Mouse (Mus musculus) 3T3-L1 (cell line): ENCODE measurements around the gene Klk1b21.
"Not testable (repeated sequence)": the region's sequence is repeated elsewhere in the genome, so short reads cannot be mapped to it uniquely, and the experiment has no call there.

Experiments
- DNase-seq: peaks from one replicate; pipeline ENCODE4 v3.0.0-alpha.2; 2015; ENCODE audit warnings: low read depth, low spot score

Klk1b21 gene

DNA sequence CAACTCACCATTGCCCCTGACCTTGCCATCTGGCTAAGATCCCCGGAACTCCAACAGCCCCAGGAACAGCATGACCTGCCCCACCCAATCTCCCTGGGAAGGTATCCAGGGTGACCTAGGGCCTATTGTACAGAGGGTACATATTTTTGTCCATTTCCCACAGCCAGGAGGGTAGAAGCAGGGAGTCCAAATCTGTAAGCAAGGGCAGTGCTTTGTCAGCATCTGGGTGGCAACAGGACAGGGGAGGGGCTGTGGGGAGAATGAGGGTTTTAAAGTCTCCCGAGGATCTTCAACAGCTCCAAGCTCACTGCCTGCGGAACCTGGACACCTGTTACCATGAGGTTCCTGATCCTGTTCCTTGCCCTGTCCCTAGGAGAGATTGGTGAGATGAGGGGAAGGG, at the start of gene Klk1b21:
Gene Klk1b21, plus strand, starts transcription at position 301 of the 400 bp plus-strand sequence.
- DNase-seq: not testable (repeated sequence)

DNA sequence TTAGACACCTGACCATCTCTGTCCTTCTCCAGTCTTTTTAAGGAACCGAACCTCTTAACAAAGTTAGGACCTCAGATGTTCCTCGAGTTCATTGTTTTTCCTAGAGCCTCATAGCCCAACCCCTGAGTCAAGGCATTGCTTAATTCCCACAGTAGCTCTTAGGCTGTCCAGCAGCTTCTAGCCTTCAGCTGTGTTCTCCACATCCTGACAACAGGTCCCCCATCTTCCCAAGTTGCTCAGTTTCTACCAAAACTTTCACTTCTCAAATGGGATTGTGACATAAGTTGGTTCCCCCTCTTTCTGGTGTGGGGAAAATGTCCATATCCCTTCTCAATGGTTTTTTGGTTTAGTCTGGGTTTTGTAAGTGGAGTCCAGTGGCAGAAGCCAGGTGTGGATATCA, 30.0 kb upstream of the Klk1b21 start:
- DNase-seq: no peak

DNA sequence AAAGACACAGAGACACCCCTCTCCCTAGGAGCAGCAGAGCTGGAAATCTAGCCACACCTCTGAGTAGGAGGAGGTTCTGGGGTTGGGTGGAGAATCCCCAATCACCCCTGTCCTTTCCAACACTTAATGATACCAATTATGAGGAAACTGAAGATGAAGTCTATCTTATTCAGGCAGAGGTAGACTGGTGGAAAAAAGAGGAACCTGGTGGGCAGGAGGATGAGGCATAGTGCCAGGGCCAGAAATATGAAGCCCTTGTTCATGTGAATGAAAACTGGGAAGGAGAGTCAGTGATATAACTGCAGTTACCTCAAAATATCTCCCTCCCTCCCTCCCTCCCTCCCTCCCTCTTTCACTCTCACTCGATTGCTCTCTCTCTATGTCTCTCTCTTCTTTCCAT, 24.4 kb upstream of the Klk1b21 start:
- no peak for DNase-seq

DNA sequence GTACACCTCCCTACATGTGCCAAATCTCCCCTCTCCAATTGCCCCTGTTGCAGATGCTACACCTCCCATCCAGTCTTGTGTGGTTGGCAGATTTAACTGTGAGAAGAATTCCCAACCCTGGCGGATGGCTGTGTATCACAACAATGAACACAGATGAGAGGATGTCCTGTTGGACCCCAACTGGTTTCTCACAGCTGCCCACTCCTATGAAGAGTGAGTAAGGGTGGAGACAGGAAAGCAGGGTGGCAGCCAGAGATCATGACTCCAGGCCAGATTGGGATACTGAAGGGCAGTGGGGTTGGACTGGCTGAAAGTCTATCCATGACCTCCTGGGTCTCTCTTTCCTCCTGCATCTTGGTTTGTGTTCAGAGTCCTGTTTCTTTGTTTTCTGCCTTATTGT, 6.0 kb upstream of the Klk1b21 start:
- no peak for DNase-seq

DNA sequence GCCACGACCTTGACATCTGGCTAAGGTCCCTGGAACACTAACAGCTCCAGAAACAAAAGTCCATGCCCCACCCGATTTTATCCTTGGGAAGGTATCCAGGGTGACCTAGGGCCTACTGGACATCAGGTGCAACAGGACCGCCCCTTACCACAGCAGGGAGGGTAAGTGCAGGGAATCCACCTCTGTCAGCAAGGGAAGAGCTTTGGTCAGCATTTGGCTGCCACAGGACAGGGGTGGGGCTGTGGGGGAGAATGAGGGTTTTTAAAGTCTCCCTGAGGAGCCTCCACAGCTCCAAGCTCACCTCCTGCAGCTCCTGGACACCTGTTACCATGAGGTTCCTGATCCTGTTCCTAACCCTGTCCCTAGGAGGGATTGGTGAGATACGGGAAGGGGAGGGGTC, 10.2 kb downstream of the Klk1b21 start, which contains the start of gene Klk1b22:
Gene Klk1b22, plus strand, starts transcription at position 301 of the 400 bp plus-strand sequence.
- no peak for DNase-seq

DNA sequence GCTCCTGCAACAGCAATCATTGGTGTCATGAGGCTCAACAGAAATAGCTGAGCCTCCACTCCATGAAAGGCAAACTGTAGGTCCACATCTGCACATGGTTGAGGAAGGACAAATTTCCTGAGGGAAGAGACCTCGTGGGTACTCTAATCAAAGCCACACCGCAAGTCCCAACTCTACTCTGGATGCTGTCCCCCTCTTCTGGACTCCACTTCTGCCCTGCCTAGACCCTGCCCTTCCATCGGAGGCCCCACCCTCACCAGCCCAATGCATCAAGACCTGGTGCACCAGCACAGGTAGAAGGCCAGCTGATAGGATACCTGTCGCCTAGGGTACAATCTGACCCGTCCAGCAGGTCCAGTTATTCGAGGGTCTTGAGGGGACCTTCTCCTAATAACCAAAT, 21.3 kb downstream of the Klk1b21 start:
- no peak for DNase-seq

DNA sequence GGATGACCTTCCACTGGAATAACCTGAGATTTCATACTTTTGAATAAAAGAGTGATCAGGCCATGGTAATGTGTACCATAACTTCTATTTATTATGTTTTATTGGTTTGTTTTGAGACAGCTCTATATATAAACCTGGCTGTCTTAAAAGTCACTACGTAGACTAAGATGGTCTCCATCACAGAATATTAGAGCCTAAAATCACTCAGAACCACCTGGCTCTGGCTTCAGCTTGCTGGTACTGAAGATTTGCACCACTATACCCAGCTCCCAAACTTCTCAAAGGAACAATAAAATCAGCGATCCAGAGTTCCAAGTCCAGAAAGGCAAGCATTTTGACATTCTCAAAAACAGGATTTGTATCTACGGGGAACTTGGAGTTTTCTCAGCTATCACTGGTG, 34.3 kb downstream of the Klk1b21 start, which contains the start of gene Klk1b16:
Gene Klk1b16, plus strand, starts transcription at position 301 of the 400 bp plus-strand sequence.
- DNase-seq: no peak
